Mouse (Mus musculus) brain, embryonic 14.5 days (tissue): ENCODE measurements at regions not wholly inside any gene's neighbourhood (a gene's known extent, or its start where the extent isn't known, plus 50 kb on each side); places are given as distances from the start of the nearest gene placed in this dataset.

Source experiments
- CTCF ChIP-seq: fragments of 200-500 bp; IDR thresholded peaks from 2 replicates; pipeline ENCODE4 v1.5.1; 2012; ENCODE audit warnings: inconsistent platforms, mild to moderate bottlenecking, moderate library complexity, borderline replicate concordance; ENCODE audit not compliant: insufficient read depth, insufficient read length; ENCODE audit errors: extremely low read depth
- POLR2A ChIP-seq: fragments of 200-500 bp; IDR thresholded peaks from 2 replicates; pipeline ENCODE4 v1.6.1; 2012; ENCODE audit warnings: mild to moderate bottlenecking, inconsistent platforms, borderline replicate concordance; ENCODE audit not compliant: poor library complexity, insufficient read depth, insufficient read length, severe bottlenecking; ENCODE audit errors: extremely low read depth

GRCm38 (mm10) chr15:63286026-63286425 lies 559.0 kb downstream of the Gsdmc2 start:
- TF ChIP-seq CTCF (no peak), POLR2A (no peak)
